ENCODE assay signal across 2 mouse cellular contexts in genomic region chr8:111938076-111938985, GRCm38 (mm10). TPM values are rescaled to one million over a fixed set of nuclear protein-coding genes. Genes with fewer than 3 reads are reported as not detected.
"Had no signal": no experiment of that assay in that cellular context is flagged by ENCODE, and none has a peak within 500 bp of the region (broad histone marks: within the 10 kb centered on the region; RNA-seq: fewer than 3 reads in every experiment).

No protein-coding gene starts in this region.

RNA-seq across cellular contexts. Expression of gene Chst5, which starts 28.1 kb away (rescaled TPM):
- polyA plus RNA-seq: gonadal fat pad, adult 2 months; liver, adult 2 months had no signal
